Mouse (Mus musculus): ENCODE measurements around the gene Eif4a1. TPM values are rescaled to one million over a fixed set of nuclear protein-coding genes. Genes with fewer than 3 reads are reported as not detected.

Eif4a1 gene
- total RNA-seq, 2 experiments from 2014 or later = 299 to 311 TPM

GRCm38 (mm10) chr11:69666665-69667005, 5.6 kb downstream of the Eif4a1 start:
- TF ChIP-seq CTCF (IDR thresholded peaks at IDR 0.05) = no peak
- Histone ChIP-seq H3K27ac (no peak overlapping the region), H3K4me3 (no peak overlapping the region)
- intact Hi-C loops (cut with DNase I) = loop anchor here (10.0 kb wide), 1 partner anchor 252 kb away; the partner anchor contains the start of gene Kdm6b
- DNase-seq (ENCODE audit: extremely low spot score in 1 of 2, low spot score in 2 of 2) = no peak

GRCm38 (mm10) chr11:69665961-69666664, 6.1 kb downstream of the Eif4a1 start, which contains the start of gene Cd68:
Cd68 (minus strand) TSS chr11:69666153.
- Histone ChIP-seq H3K27ac (peak within 1 kb of the TSS; percentile 55), H3K4me3 (no peak within 1 kb of the TSS)
- intact Hi-C loops (cut with DNase I) = loop anchor here (10.0 kb wide), 1 partner anchor 251 kb away; the partner anchor contains the start of gene Kdm6b
- TF ChIP-seq CTCF (IDR thresholded peaks at IDR 0.05) = no peak
- peak; percentile 69 to 73 for DNase-seq (ENCODE audit: extremely low spot score in 1 of 2, low spot score in 2 of 2)

GRCm38 (mm10) chr11:69665457-69665960, 6.7 kb downstream of the Eif4a1 start:
- intact Hi-C loops (cut with DNase I) = loop anchor here (10.0 kb wide), 1 partner anchor 251 kb away; the partner anchor contains the start of gene Kdm6b
- DNase-seq (ENCODE audit: extremely low spot score in 1 of 2, low spot score in 2 of 2) = no peak
- no peak for TF ChIP-seq CTCF (IDR thresholded peaks at IDR 0.05)
- Histone ChIP-seq H3K27ac (peak overlapping the region; percentile 55), H3K4me3 (no peak overlapping the region)

GRCm38 (mm10) chr11:69664841-69665240, 7.4 kb downstream of the Eif4a1 start:
- intact Hi-C loops (cut with DNase I) = loop anchor here (10.0 kb wide), 1 partner anchor 250 kb away; the partner anchor contains the start of gene Kdm6b
- no peak for DNase-seq (ENCODE audit: extremely low spot score in 1 of 2, low spot score in 2 of 2)
- H3K27ac ChIP-seq = no peak overlapping the region
- TF ChIP-seq CTCF (IDR thresholded peaks at IDR 0.05) = no peak
- no peak overlapping the region for H3K4me3 ChIP-seq

DNA sequence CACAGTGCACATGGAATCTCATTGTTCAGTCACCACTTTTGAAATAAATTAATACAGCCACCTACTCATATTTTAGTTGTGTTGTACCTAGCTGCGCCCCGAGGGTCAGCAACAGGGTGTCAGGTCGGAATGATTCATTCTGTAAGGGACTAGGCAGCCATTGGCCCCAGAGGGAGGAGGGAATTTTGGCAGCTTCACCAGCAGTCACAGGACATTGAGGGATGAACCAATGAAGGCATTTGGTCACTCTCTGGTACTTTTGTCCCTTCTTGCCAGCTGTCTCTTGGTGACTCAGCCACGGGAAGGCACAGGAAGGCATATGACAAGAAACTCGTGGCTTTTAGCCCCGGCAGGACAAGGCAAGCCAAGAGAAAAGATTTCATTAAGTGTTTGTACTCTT, 8.4 kb downstream of the Eif4a1 start:
- intact Hi-C loops (cut with DNase I) = loop anchor here (10.0 kb wide), 1 partner anchor 249 kb away; the partner anchor contains the start of gene Kdm6b
- TF ChIP-seq CTCF (IDR thresholded peaks at IDR 0.05) = no peak
- Histone ChIP-seq H3K4me3 (no peak overlapping the region), H3K27ac (no peak overlapping the region)
- DNase-seq (ENCODE audit: extremely low spot score in 1 of 2, low spot score in 2 of 2) = no peak

- no peak for DNase-seq (ENCODE audit: extremely low spot score in 1 of 2, low spot score in 2 of 2)
Observed at GRCm38 (mm10) chr11:69662967-69663671, 9.1 kb downstream of the Eif4a1 start.

GRCm38 (mm10) chr11:69662213-69662966, 9.8 kb downstream of the Eif4a1 start, which contains the start of gene Mpdu1:
Mpdu1 (minus strand) TSS chr11:69662642.
- intact Hi-C loops (cut with DNase I) = loop anchor here (1.0 to 10.0 kb wide), 2 partner anchors 30 to 248 kb away; partner anchors contain the start of genes Fxr2 and Kdm6b
- Histone ChIP-seq H3K27ac (peak within 1 kb of the TSS; percentile 96), H3K4me3 (peak within 1 kb of the TSS; percentile 69)
- DNase-seq (ENCODE audit: extremely low spot score in 1 of 2, low spot score in 2 of 2) = peak; percentile 92 to 94
- peak; percentile 43 for TF ChIP-seq CTCF (IDR thresholded peaks at IDR 0.05)

More at GRCm38 (mm10) chr11:69662967-69663671, 9.1 kb downstream of the Eif4a1 start:
- H3K4me3 ChIP-seq = peak overlapping the region; percentile 69
- intact Hi-C loops (cut with DNase I) = loop anchor here (1.0 to 10.0 kb wide), 2 partner anchors 31 to 248 kb away; partner anchors contain the start of genes Fxr2 and Kdm6b
- no peak for TF ChIP-seq CTCF (IDR thresholded peaks at IDR 0.05)
- peak overlapping the region; percentile 96 for H3K27ac ChIP-seq

DNA sequence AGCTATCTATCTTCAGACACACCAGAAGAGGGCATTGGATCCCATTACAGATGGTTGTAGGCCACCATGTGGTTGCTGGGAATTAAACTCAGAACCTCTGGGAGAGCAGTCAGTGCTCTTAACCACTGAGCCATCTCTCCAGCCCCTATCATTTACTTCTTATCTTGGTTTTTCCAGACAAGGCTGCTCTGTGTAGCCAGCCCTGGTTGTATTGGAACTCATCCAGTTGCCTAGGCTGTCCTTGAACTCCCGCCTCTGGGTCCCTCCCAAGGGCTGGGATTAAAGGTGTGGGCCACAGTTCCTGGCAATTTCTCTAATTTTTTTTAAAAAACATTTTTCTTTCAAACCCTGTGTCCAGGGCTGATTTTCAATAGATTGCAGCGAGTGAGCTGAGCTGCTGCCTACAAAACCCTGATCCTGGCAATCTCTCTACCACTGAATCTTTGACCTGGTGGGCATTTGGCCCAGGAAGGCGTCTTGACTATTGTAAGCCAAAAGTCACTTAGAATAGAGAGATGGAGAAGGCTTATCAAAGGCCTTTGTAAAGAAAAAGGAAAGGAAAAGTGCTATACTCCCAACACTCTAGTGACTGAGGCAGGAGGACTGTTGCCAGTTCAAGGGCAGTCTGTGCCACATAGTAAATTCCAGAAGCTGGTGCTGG, 10.9 kb downstream of the Eif4a1 start:
- no peak; the same call in 1 of the 2 replicates for TF ChIP-seq CTCF (IDR thresholded peaks at IDR 0.05)
- DNase-seq (ENCODE audit: extremely low spot score in 1 of 2, low spot score in 2 of 2) = no peak
- Histone ChIP-seq H3K4me3 (peak overlapping the region; percentile 69), H3K27ac (peak overlapping the region; percentile 96)
- intact Hi-C loops (cut with DNase I) = loop anchor here (10.0 kb wide), 1 partner anchor 247 kb away; the partner anchor contains the start of gene Kdm6b

GRCm38 (mm10) chr11:69657462-69657881, 14.8 kb downstream of the Eif4a1 start:
- intact Hi-C loops (cut with DNase I) = no loop called here
- no peak for TF ChIP-seq CTCF (IDR thresholded peaks at IDR 0.05)
- no peak overlapping the region for H3K4me3 ChIP-seq
- DNase-seq (ENCODE audit: extremely low spot score in 1 of 2, low spot score in 2 of 2) = no peak
- H3K27ac ChIP-seq = no peak overlapping the region

DNA sequence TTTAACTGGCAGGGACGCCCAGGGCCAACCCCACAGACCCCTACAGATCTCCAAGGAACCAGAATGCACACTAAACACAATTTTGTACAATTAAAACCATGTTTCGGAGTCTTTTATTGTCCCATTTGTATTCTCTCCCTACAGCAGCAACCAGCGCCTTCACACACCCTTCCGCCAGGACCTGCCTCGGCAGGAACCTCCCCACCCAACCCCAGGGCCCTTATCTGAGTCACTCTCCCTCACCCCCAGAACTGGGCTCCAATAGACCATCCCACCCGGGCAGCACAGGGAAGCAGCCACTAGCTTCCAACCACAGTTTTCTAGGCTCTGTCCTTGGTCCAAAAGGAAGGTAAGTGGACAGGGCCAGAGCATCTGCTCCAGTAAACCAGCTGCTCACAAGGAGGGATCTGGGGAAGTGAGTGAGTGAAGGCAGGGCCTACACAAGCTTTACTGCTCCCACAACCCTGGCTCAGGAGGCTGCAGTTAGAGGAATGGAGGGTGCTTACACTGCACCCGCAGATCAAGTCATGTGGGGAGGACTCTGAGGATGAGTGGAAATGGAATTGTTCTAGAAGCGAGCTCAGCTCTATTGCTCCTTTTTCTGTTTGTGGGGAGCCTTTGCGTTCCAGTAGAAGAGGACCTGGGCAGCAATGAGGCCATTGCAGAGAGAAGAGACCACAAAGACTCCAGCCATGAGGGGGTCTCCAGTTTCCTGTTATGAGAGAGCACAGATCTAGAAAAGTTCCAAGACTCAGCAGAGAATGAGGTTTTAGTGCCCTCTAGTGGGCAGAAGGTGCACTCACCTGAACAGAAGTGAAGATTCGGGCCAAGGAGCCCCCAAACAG, 15.4 kb downstream of the Eif4a1 start:
- DNase-seq (ENCODE audit: extremely low spot score in 1 of 2, low spot score in 2 of 2) = no peak
- intact Hi-C loops (cut with DNase I) = no loop called here
- TF ChIP-seq CTCF (IDR thresholded peaks at IDR 0.05) = peak; percentile 85
- Histone ChIP-seq H3K27ac (no peak overlapping the region), H3K4me3 (no peak overlapping the region)
